Mouse (Mus musculus) cortical plate, adult 2 months (tissue): ENCODE measurements at regions not wholly inside any gene's neighbourhood (a gene's known extent, or its start where the extent isn't known, plus 50 kb on each side); places are given as distances from the start of the nearest gene placed in this dataset.

Experiments used
- CTCF ChIP-seq: fragments of 200-500 bp; IDR thresholded peaks from 2 replicates; pipeline ENCODE4 v1.5.1; 2011; ENCODE audit warnings: mild to moderate bottlenecking, control low read depth, low read length; ENCODE audit not compliant: insufficient read depth; ENCODE audit errors: extremely low read depth
- POLR2A ChIP-seq: fragments of 200-500 bp; IDR thresholded peaks from 2 replicates; pipeline ENCODE4 v1.6.1; 2011; ENCODE audit warnings: mild to moderate bottlenecking, low read length, control low read depth; ENCODE audit not compliant: insufficient read depth; ENCODE audit errors: extremely low read depth

DNA sequence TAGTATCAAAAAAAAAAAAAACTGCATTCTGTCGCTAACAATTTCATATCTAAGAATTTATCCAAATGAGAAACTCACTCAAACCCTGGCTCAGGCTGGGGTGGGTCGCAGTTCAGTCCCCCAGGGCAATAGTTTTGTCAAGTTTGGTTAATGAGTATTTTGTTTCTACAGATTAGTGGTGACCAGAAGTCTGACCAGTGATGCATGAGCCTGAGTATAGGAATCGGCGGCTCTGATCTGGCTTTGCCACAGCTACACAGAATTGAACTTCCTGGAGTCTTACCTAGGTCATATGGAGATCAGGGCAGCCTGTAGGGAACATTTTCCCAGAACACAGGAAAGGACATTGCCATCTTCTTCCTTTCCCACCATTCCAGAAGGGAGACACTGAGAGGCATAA is 212.1 kb downstream of the Efnb2 start:
- no peak for TF ChIP-seq CTCF
- no peak for TF ChIP-seq POLR2A
